Mouse (Mus musculus) C2C12 (cell line): ENCODE data around the gene Atp8a2.

Experiments used
- CEBPB ChIP-seq: IDR thresholded peaks from one replicate; pipeline ENCODE4 v1.6.1; 2011; ENCODE audit warnings: low read depth, mild to moderate bottlenecking, control low read depth, moderate library complexity
- CTCF ChIP-seq: IDR thresholded peaks from one replicate; pipeline ENCODE4 v1.5.1; 2011; ENCODE audit not compliant: control insufficient read depth, insufficient read depth, insufficient read length
- FOSL1 ChIP-seq: IDR thresholded peaks from one replicate; pipeline ENCODE4 v1.8.0; 2011; ENCODE audit warnings: mild to moderate bottlenecking, low read length; ENCODE audit not compliant: poor library complexity, insufficient read depth, severe bottlenecking
- MAX ChIP-seq: IDR thresholded peaks from one replicate; pipeline ENCODE4 v1.6.1; 2011; ENCODE audit warnings: mild to moderate bottlenecking, control low read depth
- MYOD1 ChIP-seq: IDR thresholded peaks from one replicate; pipeline ENCODE4 v1.6.1; 2011; ENCODE audit warnings: low read depth; ENCODE audit not compliant: control insufficient read depth, insufficient read length
- MYOG ChIP-seq: IDR thresholded peaks from one replicate; pipeline ENCODE4 v1.6.1; 2011; ENCODE audit not compliant: control insufficient read depth, insufficient read length; ENCODE audit errors: extremely low read depth
- USF1 ChIP-seq: IDR thresholded peaks from one replicate; pipeline ENCODE4 v1.6.1; 2011; ENCODE audit warnings: low read depth, mild to moderate bottlenecking, control low read depth, moderate library complexity

- TF ChIP-seq CTCF (no peak), USF1 (no peak), FOSL1 (no peak), CEBPB (no peak), MYOD1 (no peak), MAX (no peak), MYOG (no peak)
Observed at GRCm38 (mm10) chr14:59942199-59942598, 254.8 kb downstream of the Atp8a2 start.
